Mouse (Mus musculus) lung, postnatal 36 days (tissue): ENCODE measurements around the gene 4930415O20Rik.

ENCODE experiments used
- DNase-seq: peaks from one replicate; pipeline ENCODE4 v3.0.0; 2022; ENCODE audit warnings: mixed read lengths

The 4930415O20Rik gene

GRCm38 (mm10) chr15:98570873-98571538, at the start of gene 4930415O20Rik, which contains the start of gene Ccnt1:
Gene 4930415O20Rik (plus strand): TSS chr15:98571004.
Gene Ccnt1 (minus strand): TSS chr15:98570923.
- DNase-seq, result no peak

GRCm38 (mm10) chr15:98521245-98521644, 49.6 kb upstream of the 4930415O20Rik start:
- no peak for DNase-seq

- no peak for DNase-seq
Observed at GRCm38 (mm10) chr15:98526057-98526456, 44.7 kb upstream of the 4930415O20Rik start.

- no peak for DNase-seq
Observed at GRCm38 (mm10) chr15:98527056-98527771, 43.6 kb upstream of the 4930415O20Rik start.

- DNase-seq, result no peak
Observed at GRCm38 (mm10) chr15:98528066-98528563, 42.7 kb upstream of the 4930415O20Rik start.

GRCm38 (mm10) chr15:98532281-98532680, 38.5 kb upstream of the 4930415O20Rik start:
- DNase-seq, result no peak

GRCm38 (mm10) chr15:98533035-98533531, 37.7 kb upstream of the 4930415O20Rik start:
- no peak for DNase-seq

- peak; percentile 99 for DNase-seq
Observed at GRCm38 (mm10) chr15:98533881-98534627, 36.8 kb upstream of the 4930415O20Rik start, which contains the start of gene Kansl2. Gene Kansl2 (minus strand): TSS chr15:98534264.

- no peak for DNase-seq
Observed at GRCm38 (mm10) chr15:98535921-98536320, 34.9 kb upstream of the 4930415O20Rik start.

- DNase-seq, result no peak
Observed at GRCm38 (mm10) chr15:98536828-98537510, 33.8 kb upstream of the 4930415O20Rik start.

GRCm38 (mm10) chr15:98537923-98538322, 32.9 kb upstream of the 4930415O20Rik start:
- DNase-seq, result no peak

- DNase-seq, result peak; percentile 25
Observed at GRCm38 (mm10) chr15:98541064-98541463, 29.7 kb upstream of the 4930415O20Rik start.

- no peak for DNase-seq
Observed at GRCm38 (mm10) chr15:98543341-98543740, 27.5 kb upstream of the 4930415O20Rik start.

- no peak for DNase-seq
Observed at GRCm38 (mm10) chr15:98545151-98545550, 25.7 kb upstream of the 4930415O20Rik start.

GRCm38 (mm10) chr15:98546843-98547242, 24.0 kb upstream of the 4930415O20Rik start:
- DNase-seq, result no peak

- no peak for DNase-seq
Observed at GRCm38 (mm10) chr15:98552758-98553157, 18.0 kb upstream of the 4930415O20Rik start.

GRCm38 (mm10) chr15:98555881-98556280, 14.9 kb upstream of the 4930415O20Rik start:
- DNase-seq, result no peak

- no peak for DNase-seq
Observed at GRCm38 (mm10) chr15:98557186-98557585, 13.6 kb upstream of the 4930415O20Rik start.

- DNase-seq, result no peak
Observed at GRCm38 (mm10) chr15:98566973-98567277, 3.9 kb upstream of the 4930415O20Rik start.

- DNase-seq, result peak; percentile 99
Observed at GRCm38 (mm10) chr15:98567278-98568134, 3.3 kb upstream of the 4930415O20Rik start.

GRCm38 (mm10) chr15:98568256-98569033, 2.4 kb upstream of the 4930415O20Rik start:
- no peak for DNase-seq
